Mouse (Mus musculus) lung, adult 2 months (tissue): ENCODE measurements at regions not wholly inside any gene's neighbourhood (a gene's known extent, or its start where the extent isn't known, plus 50 kb on each side); places are given as distances from the start of the nearest gene placed in this dataset.

Experiments
- CTCF ChIP-seq: fragments of 200-500 bp; IDR thresholded peaks from 2 replicates; pipeline ENCODE4 v1.5.1; 2011; ENCODE audit warnings: mild to moderate bottlenecking, low read length, control low read depth; ENCODE audit not compliant: insufficient read depth
- POLR2A ChIP-seq: fragments of 200-500 bp; IDR thresholded peaks from 2 replicates; pipeline ENCODE4 v1.6.1; 2011; ENCODE audit warnings: low read depth, mild to moderate bottlenecking, control low read depth, low read length, borderline replicate concordance; ENCODE audit errors: extremely low read depth

- TF ChIP-seq CTCF (no peak), POLR2A (no peak)
These were observed 115.1 kb upstream of the Nox3 start for GRCm38 (mm10) chr17:3811187-3811586.
